Mouse (Mus musculus): ENCODE results near the gene Med25. TPM values are rescaled to one million over a fixed set of nuclear protein-coding genes. Genes with fewer than 3 reads are reported as not detected.

Med25 gene
- 103 and 126 TPM in 2 replicates for polyA plus RNA-seq (2015; fragmentation: Nextera tagmentation; extraction: Ambion mirVana)

DNA sequence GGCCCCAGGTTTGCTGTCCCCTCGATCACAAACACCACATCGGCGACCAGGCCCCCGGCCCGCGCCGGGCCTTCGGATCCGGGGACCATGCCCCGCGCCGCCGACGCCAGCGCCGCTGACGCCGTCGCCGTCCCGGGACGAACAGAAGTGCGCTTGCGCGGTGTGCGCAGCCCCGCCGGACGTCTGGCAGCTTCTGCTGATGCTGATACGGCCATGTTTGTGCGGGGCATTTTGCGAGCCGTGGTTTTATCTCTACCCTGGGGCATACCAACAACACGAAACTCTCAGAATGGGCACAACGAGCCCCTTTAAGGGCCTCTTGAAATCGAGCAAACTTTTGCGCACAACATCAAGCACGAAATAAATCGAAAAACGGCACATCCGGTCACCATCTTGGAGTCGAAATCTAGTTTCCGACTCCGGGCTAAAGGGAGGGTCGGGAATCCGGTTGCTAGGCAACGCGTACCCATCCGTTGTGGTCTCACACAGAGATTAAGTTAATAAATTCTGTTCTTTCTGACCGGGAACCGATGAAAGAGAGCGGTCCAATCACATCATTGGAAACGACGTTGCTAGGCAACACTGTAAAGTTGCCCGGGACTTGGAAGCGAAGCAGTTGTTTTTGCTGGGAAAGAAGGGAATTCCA lies at the start of gene Med25:
Med25 (minus strand) TSS at position 437 of the 646 bp plus-strand sequence.
- Histone ChIP-seq H3K9ac (peak within 1 kb of the TSS; percentile 93), H3K27ac (peak within 1 kb of the TSS; percentile 99), H3K9me3 (replicated peaks) (no peaks in the 10 kb centered on the region), H3K4me3 (replicated peaks) (peak within 1 kb of the TSS; percentile 87), H3K27me3 (no peaks in the 10 kb centered on the region), H3K4me1 (peaks cover 51% of the 10 kb centered on the region), H3K36me3 (peaks cover 29% of the 10 kb centered on the region), H3K4me2 (peak within 1 kb of the TSS; percentile 86)
- WGBS, result under 1% methylated on average over 56 of the region's 56 CpGs
- peak; percentile 77 for ATAC-seq (replicated peaks; ENCODE audit: low FRiP score)

- no peak overlapping the region for H3K4me3 ChIP-seq (replicated peaks)
- H3K36me3 ChIP-seq, result no peaks in the 10 kb centered on the region
- 92% methylated on average over 4 of the region's 4 CpGs for WGBS
- no peaks in the 10 kb centered on the region for H3K27me3 ChIP-seq
- H3K9me3 ChIP-seq (replicated peaks), result peaks cover 4% of the 10 kb centered on the region; the same call in 1 of the 2 replicates
- no peak for ATAC-seq (replicated peaks; ENCODE audit: low FRiP score)
- H3K4me1 ChIP-seq, result no peaks in the 10 kb centered on the region
- no peak overlapping the region for H3K4me2 ChIP-seq
- no peak overlapping the region for H3K27ac ChIP-seq
- no peak overlapping the region for H3K9ac ChIP-seq
Measured at GRCm38 (mm10) chr7:44938680-44939079, 46.2 kb upstream of the Med25 start.

GRCm38 (mm10) chr7:44929204-44930151 lies 37.0 kb upstream of the Med25 start, which contains the start of gene Ap2a1:
Gene Ap2a1, minus strand, starts transcription at chr7:44929496.
- Histone ChIP-seq H3K27me3 (no peaks in the 10 kb centered on the region), H3K27ac (peak within 1 kb of the TSS; percentile 96), H3K9ac (peak within 1 kb of the TSS; percentile 90), H3K4me1 (peaks cover 29% of the 10 kb centered on the region), H3K4me3 (replicated peaks) (peak within 1 kb of the TSS; percentile 99), H3K9me3 (replicated peaks) (no peaks in the 10 kb centered on the region), H3K4me2 (peak within 1 kb of the TSS; percentile 76), H3K36me3 (peaks cover 12% of the 10 kb centered on the region)
- peak; percentile 99 for ATAC-seq (replicated peaks; ENCODE audit: low FRiP score)
- under 1% methylated on average over 80 of the region's 84 CpGs for WGBS

DNA sequence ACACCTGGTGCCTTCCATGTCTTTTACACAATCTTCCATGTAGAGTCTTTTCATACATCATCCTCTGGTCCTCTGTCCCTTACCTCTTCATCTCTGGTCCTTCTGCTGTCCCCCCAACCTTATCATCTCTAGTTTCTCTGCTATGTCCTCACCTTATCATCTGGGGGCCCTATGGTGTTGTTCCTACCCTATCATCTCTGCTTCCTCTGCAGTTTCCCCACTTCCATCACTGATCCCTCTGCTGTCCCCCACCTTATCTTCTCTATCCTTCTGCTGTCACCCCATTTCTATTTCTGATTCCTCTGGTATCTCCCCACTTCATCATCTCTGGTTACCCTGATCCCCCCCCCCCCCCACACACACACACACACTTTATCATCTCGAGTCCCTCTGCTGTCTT lies 36.1 kb upstream of the Med25 start:
- no peak for ATAC-seq (replicated peaks; ENCODE audit: low FRiP score)
- no peaks in the 10 kb centered on the region for H3K27me3 ChIP-seq

GRCm38 (mm10) chr7:44925468-44925867 lies 33.0 kb upstream of the Med25 start:
- 82% methylated on average over 3 of the region's 3 CpGs for WGBS

More for the DNA sequence above, 36.1 kb upstream of the Med25 start:
- Histone ChIP-seq H3K4me1 (peaks cover 29% of the 10 kb centered on the region), H3K36me3 (peaks cover 21% of the 10 kb centered on the region), H3K9me3 (replicated peaks) (no peaks in the 10 kb centered on the region), H3K27ac (peak overlapping the region; percentile 87; the same call in 1 of the 2 replicates), H3K4me3 (replicated peaks) (peak overlapping the region; percentile 99), H3K4me2 (peak overlapping the region; percentile 64), H3K9ac (peak overlapping the region; percentile 90)
- 0% methylated on average over 1 of the region's 1 CpGs for WGBS

DNA sequence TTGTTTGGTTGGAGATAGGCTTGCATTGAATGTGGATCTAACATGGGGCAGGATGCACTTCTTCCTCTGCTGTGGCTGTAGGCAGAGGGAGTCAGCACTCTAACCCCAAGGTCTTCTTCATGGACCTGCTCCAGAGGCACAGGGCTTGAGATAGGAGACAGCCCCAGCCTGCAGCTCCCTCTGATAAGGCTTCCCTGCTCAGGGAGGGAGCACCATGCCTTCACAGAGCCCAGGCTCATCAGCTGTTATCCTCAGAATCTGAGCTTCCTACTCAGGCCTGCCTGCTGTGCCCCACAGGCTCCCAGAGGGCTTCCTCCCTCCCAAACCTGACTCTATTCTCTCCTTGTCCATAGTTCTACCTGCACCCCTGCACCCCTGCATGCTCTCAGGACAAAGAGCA lies 30.0 kb upstream of the Med25 start:
- H3K27ac ChIP-seq, result no peak overlapping the region
- 0 out of 2 replicates have a peak, but pooled peaks have one; percentile 34 for ATAC-seq (replicated peaks; ENCODE audit: low FRiP score)
- H3K4me3 ChIP-seq (replicated peaks), result no peak overlapping the region
- peaks cover 13% of the 10 kb centered on the region for H3K4me1 ChIP-seq
- peaks cover 60% of the 10 kb centered on the region for H3K36me3 ChIP-seq
- no peaks in the 10 kb centered on the region for H3K9me3 ChIP-seq (replicated peaks)
- H3K4me2 ChIP-seq, result no peak overlapping the region
- no peak overlapping the region for H3K9ac ChIP-seq
- no peaks in the 10 kb centered on the region for H3K27me3 ChIP-seq

More at GRCm38 (mm10) chr7:44925468-44925867, 33.0 kb upstream of the Med25 start:
- H3K4me1 ChIP-seq, result peaks cover 26% of the 10 kb centered on the region
- H3K4me2 ChIP-seq, result no peak overlapping the region
- no peaks in the 10 kb centered on the region for H3K9me3 ChIP-seq (replicated peaks)
- H3K9ac ChIP-seq, result no peak overlapping the region
- no peaks in the 10 kb centered on the region for H3K27me3 ChIP-seq
- no peak overlapping the region for H3K27ac ChIP-seq
- ATAC-seq (replicated peaks; ENCODE audit: low FRiP score), result no peak
- no peak overlapping the region for H3K4me3 ChIP-seq (replicated peaks)
- H3K36me3 ChIP-seq, result peaks cover 46% of the 10 kb centered on the region

DNA sequence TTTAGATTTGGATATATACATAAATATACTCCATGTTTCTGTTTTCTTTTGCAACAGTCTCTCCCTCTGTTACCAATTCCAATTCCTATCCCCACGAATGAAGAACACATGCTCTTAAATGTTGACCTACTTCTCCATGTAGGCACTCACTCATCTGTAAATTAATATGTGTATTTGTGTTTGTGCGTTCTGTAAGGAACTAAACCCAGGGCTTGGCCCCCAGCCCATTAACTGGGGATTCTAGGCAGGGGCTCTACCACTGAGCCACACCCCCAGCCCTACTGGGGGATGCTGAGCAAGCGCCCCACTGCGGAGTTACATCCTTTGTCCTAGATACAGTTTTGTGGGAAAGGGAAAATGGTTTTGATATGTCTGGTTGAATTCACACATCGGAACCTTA lies 26.6 kb upstream of the Med25 start:
- Histone ChIP-seq H3K27me3 (no peaks in the 10 kb centered on the region), H3K27ac (no peak overlapping the region), H3K4me2 (no peak overlapping the region), H3K4me1 (peaks cover 6% of the 10 kb centered on the region; the same call in 1 of the 2 replicates), H3K9me3 (replicated peaks) (no peaks in the 10 kb centered on the region), H3K36me3 (peaks cover 66% of the 10 kb centered on the region), H3K9ac (no peak overlapping the region), H3K4me3 (replicated peaks) (no peak overlapping the region)
- WGBS, result 95% methylated on average over 5 of the region's 5 CpGs
- ATAC-seq (replicated peaks; ENCODE audit: low FRiP score), result no peak

DNA sequence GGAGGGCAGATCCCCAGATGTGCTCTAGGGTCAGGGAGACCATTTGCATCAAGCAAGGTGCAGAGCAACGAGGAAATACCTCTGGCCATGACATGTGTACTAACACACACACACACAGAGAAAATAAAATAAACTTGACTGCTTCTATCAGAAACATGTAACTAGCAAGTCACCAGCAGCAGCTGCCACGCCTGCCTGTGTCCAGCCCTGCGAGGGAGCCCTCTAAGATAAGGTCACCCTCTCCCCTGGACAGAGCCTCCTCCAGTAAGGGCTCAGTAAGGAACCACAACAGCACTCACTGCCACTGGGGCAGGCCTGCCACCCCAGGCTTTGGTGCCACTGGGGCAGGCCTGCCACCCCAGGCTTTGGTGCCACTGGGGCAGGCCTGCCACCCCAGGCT lies 25.7 kb upstream of the Med25 start:
- Histone ChIP-seq H3K27me3 (no peaks in the 10 kb centered on the region), H3K4me2 (no peak overlapping the region), H3K4me1 (peaks cover 6% of the 10 kb centered on the region; the same call in 1 of the 2 replicates), H3K9ac (no peak overlapping the region), H3K9me3 (replicated peaks) (no peaks in the 10 kb centered on the region), H3K27ac (no peak overlapping the region), H3K36me3 (peaks cover 66% of the 10 kb centered on the region), H3K4me3 (replicated peaks) (no peak overlapping the region)
- WGBS, result 74% methylated on average over 3 of the region's 3 CpGs
- ATAC-seq (replicated peaks; ENCODE audit: low FRiP score), result no peak

DNA sequence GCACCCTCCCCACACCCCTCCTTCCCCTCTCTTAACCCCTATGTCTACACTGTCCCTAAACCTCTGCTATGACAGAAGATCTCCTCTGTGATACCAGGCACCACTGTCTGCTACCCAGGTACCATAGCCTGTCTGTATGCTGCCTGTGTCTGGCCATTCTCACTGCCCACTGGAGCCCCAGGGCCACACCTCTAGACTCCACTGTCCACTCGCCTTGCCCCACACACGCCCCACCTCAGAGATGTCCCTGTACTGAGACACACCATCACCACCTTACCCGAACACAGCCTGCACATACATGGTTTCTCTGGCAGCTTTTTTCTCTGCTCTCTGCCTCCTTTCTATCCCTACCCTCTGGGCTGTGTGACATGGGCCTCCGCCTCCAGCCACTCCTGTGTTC lies 24.4 kb upstream of the Med25 start:
- Histone ChIP-seq H3K27ac (no peak overlapping the region), H3K4me2 (no peak overlapping the region), H3K9ac (no peak overlapping the region), H3K4me1 (peaks cover 6% of the 10 kb centered on the region; the same call in 1 of the 2 replicates), H3K36me3 (peaks cover 66% of the 10 kb centered on the region), H3K9me3 (replicated peaks) (no peaks in the 10 kb centered on the region), H3K27me3 (no peaks in the 10 kb centered on the region), H3K4me3 (replicated peaks) (no peak overlapping the region)
- ATAC-seq (replicated peaks; ENCODE audit: low FRiP score), result peak; percentile 46; the same call in 1 of the 2 replicates
- 89% methylated on average over 4 of the region's 4 CpGs for WGBS

DNA sequence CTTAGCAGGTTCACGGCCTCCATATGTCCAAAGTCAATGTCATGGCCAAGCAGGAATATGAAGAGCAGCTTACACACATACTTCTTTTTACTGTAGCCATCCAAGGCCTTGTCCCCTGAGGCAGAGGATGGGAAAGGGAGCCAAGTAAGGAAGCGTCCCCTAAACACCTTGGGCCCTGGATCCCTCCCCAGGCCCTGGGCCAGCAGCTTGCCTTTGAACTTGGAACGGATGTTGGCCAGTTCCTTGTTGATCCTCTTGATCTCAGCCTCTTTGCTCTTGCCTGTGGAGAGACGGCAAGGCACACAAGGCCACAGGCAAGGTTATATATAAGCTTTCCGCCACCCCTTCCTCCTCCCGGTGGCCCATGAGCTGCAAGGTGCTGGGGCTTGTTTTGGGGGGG lies 23.7 kb upstream of the Med25 start:
- no peak for ATAC-seq (replicated peaks; ENCODE audit: low FRiP score)
- H3K9me3 ChIP-seq (replicated peaks), result no peaks in the 10 kb centered on the region
- WGBS, result 86% methylated on average over 6 of the region's 6 CpGs
- H3K27me3 ChIP-seq, result no peaks in the 10 kb centered on the region
- H3K36me3 ChIP-seq, result peaks cover 70% of the 10 kb centered on the region
- H3K4me2 ChIP-seq, result no peak overlapping the region
- H3K27ac ChIP-seq, result no peak overlapping the region
- no peak overlapping the region for H3K9ac ChIP-seq
- no peak overlapping the region for H3K4me3 ChIP-seq (replicated peaks)
- peaks cover 6% of the 10 kb centered on the region; the same call in 1 of the 2 replicates for H3K4me1 ChIP-seq

- H3K4me3 ChIP-seq (replicated peaks), result no peak overlapping the region
- 93% methylated on average over 9 of the region's 9 CpGs for WGBS
- no peak overlapping the region for H3K27ac ChIP-seq
- H3K36me3 ChIP-seq, result peaks cover 71% of the 10 kb centered on the region
- H3K4me1 ChIP-seq, result peaks cover 6% of the 10 kb centered on the region; the same call in 1 of the 2 replicates
- H3K4me2 ChIP-seq, result no peak overlapping the region
- H3K9me3 ChIP-seq (replicated peaks), result no peaks in the 10 kb centered on the region
- ATAC-seq (replicated peaks; ENCODE audit: low FRiP score), result no peak
- H3K27me3 ChIP-seq, result no peaks in the 10 kb centered on the region
- no peak overlapping the region for H3K9ac ChIP-seq
Measured at GRCm38 (mm10) chr7:44915314-44915713, 22.8 kb upstream of the Med25 start.

GRCm38 (mm10) chr7:44914396-44914795 lies 21.9 kb upstream of the Med25 start:
- no peak overlapping the region for H3K4me3 ChIP-seq (replicated peaks)
- peaks cover 71% of the 10 kb centered on the region for H3K36me3 ChIP-seq
- no peak overlapping the region for H3K4me2 ChIP-seq
- H3K27me3 ChIP-seq, result no peaks in the 10 kb centered on the region
- no peak overlapping the region for H3K27ac ChIP-seq
- no peak for ATAC-seq (replicated peaks; ENCODE audit: low FRiP score)
- 91% methylated on average over 2 of the region's 2 CpGs for WGBS
- no peak overlapping the region for H3K9ac ChIP-seq
- H3K9me3 ChIP-seq (replicated peaks), result no peaks in the 10 kb centered on the region
- peaks cover 6% of the 10 kb centered on the region; the same call in 1 of the 2 replicates for H3K4me1 ChIP-seq
